Mouse (Mus musculus) stomach, postnatal 0 days (tissue): Measurements from ENCODE around the gene Hrk. TPM values are rescaled to one million over a fixed set of nuclear protein-coding genes. Genes with fewer than 3 reads are reported as not detected.

ENCODE experiments used
- ATAC-seq: fragments of 200-750 bp; cut with Nextera tagmentation; 2 replicates; pipeline ENCODE4 v1.8.0; 2017; ENCODE audit not compliant: low FRiP score, low TSS enrichment
- DNase-seq: peaks from one replicate; pipeline ENCODE4 v3.0.0-alpha.2; 2016; ENCODE audit warnings: low spot score
- H3K27ac ChIP-seq: fragments of 300-500 bp; sonication (generic); replicated peaks from 2 replicates; pipeline ENCODE4 v1.5.1; 2014; ENCODE audit warnings: mild to moderate bottlenecking, control low read depth
- H3K27me3 ChIP-seq: fragments of 300-500 bp; sonication (generic); 2 replicates; pipeline ENCODE4 v1.6.1; 2014; ENCODE audit warnings: low read length; ENCODE audit not compliant: control insufficient read depth, insufficient read depth
- H3K36me3 ChIP-seq: fragments of 300-500 bp; sonication (generic); 2 replicates; pipeline ENCODE4 v1.6.1; 2014; ENCODE audit warnings: low read length, mixed read lengths; ENCODE audit not compliant: control insufficient read depth, insufficient read depth
- H3K4me1 ChIP-seq: fragments of 300-500 bp; sonication (generic); replicated peaks from 2 replicates; pipeline ENCODE4 v1.6.1; 2014; ENCODE audit warnings: antibody characterized with exemption; ENCODE audit not compliant: control insufficient read depth, insufficient read depth
- H3K4me2 ChIP-seq: fragments of 300-500 bp; sonication (generic); replicated peaks from 2 replicates; pipeline ENCODE4 v1.6.1; 2014; ENCODE audit warnings: low read depth, mild to moderate bottlenecking, control low read depth, moderate library complexity
- H3K4me3 ChIP-seq: fragments of 300-500 bp; sonication (generic); 2 replicates; pipeline ENCODE4 v1.5.1; 2014; ENCODE audit warnings: low read depth, low read length, control low read depth
- H3K9ac ChIP-seq: fragments of 300-500 bp; sonication (generic); 2 replicates; pipeline ENCODE4 v1.6.1; 2014; ENCODE audit warnings: mild to moderate bottlenecking, low read length, control low read depth, mixed read lengths
- H3K9me3 ChIP-seq: fragments of 300-500 bp; sonication (generic); 2 replicates; pipeline ENCODE4 v1.6.1; 2016; ENCODE audit warnings: low read length; ENCODE audit not compliant: control insufficient read depth
- CTCF ChIP-seq: IDR thresholded peaks from 2 replicates; pipeline ENCODE4 v1.5.1; 2016; ENCODE audit warnings: antibody characterized with exemption, low read depth, mild to moderate bottlenecking, moderate library complexity
- EP300 ChIP-seq: optimal IDR thresholded peaks from 2 replicates; pipeline ENCODE3; 2016; ENCODE audit warnings: antibody characterized with exemption
- WGBS: fragments of 180-500 bp; shearing (Covaris S2); extraction: QIAGEN DNeasy Blood & Tissue Kit; methylation state at CpG from one replicate; pipeline ENCODE4 v1.1.7; 2014; 5-methylcytosine and 5-hydroxymethylcytosine counted together
- polyA plus RNA-seq: library from polyadenylated mRNA; unstranded; fragments of >200 nt; fragmentation: Nextera tagmentation; extraction: Ambion mirVana; gene quantifications from 2 replicates; pipeline ENCODE4 v1.2.1, GENCODE M21; 2015

Gene Hrk
- polyA plus RNA-seq, 1 experiment from 2014 or later: 0.18 TPM

GRCm38 (mm10) chr5:118174310-118175009 lies 10.0 kb downstream of the Hrk start:
- no peak overlapping the region for H3K9ac ChIP-seq
- WGBS: 2% methylated on average over 21 of the region's 22 CpGs
- no peaks in the 10 kb centered on the region for H3K9me3 ChIP-seq
- H3K4me2 ChIP-seq: 0 out of 2 replicates have a peak overlapping the region, but pooled peaks have one; percentile 4
- no peak overlapping the region; the same call in 1 of the 2 replicates for H3K4me3 ChIP-seq
- TF ChIP-seq CTCF (no peak), EP300 (no peak)
- H3K36me3 ChIP-seq: no peaks in the 10 kb centered on the region
- H3K27ac ChIP-seq: no peak overlapping the region
- ATAC-seq: no peak
- DNase-seq: no peak
- peaks cover 8% of the 10 kb centered on the region; the same call in 1 of the 2 replicates for H3K4me1 ChIP-seq
- H3K27me3 ChIP-seq: peaks cover 13% of the 10 kb centered on the region; the same call in 1 of the 2 replicates

DNA sequence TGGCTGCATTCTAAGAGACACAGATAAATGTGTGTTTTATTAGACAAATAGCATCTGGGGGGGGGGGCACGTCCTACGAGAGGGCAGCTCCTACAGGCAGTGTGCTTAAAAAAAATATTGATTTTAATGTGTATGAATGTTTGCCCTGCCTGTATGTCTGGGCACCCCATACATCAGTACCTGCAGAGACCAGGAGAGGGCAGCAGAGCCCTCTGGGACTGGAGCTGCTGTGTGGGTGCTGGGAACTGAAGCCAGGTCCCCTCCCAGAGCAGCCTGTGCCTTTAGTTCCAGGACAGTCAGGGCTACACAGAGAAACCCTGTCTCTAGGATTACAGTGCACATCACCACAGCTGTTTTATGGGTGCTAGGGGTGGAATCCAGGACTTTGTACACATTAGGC lies 10.7 kb downstream of the Hrk start:
- H3K36me3 ChIP-seq: no peaks in the 10 kb centered on the region
- no peaks in the 10 kb centered on the region for H3K9me3 ChIP-seq
- 0 out of 2 replicates have a peak, but pooled peaks cover 3% of the 10 kb centered on the region for H3K4me1 ChIP-seq
- H3K27ac ChIP-seq: no peak overlapping the region
- TF ChIP-seq CTCF: peak; percentile 40
- TF ChIP-seq EP300: no peak
- H3K4me2 ChIP-seq: no peak overlapping the region
- 9% methylated on average over 2 of the region's 2 CpGs for WGBS
- DNase-seq: no peak
- no peak overlapping the region for H3K9ac ChIP-seq
- peaks cover 13% of the 10 kb centered on the region; the same call in 1 of the 2 replicates for H3K27me3 ChIP-seq
- no peak for ATAC-seq
- no peak overlapping the region for H3K4me3 ChIP-seq

GRCm38 (mm10) chr5:118177640-118178039 lies 13.2 kb downstream of the Hrk start:
- H3K27ac ChIP-seq: no peak overlapping the region
- DNase-seq: no peak
- no peak for TF ChIP-seq EP300
- TF ChIP-seq CTCF: no peak
- H3K27me3 ChIP-seq: peaks cover 8% of the 10 kb centered on the region; the same call in 1 of the 2 replicates
- H3K9ac ChIP-seq: no peak overlapping the region
- H3K36me3 ChIP-seq: no peaks in the 10 kb centered on the region
- H3K4me1 ChIP-seq: no peaks in the 10 kb centered on the region
- H3K9me3 ChIP-seq: no peaks in the 10 kb centered on the region
- no peak for ATAC-seq
- H3K4me3 ChIP-seq: no peak overlapping the region
- WGBS: 55% methylated on average over 7 of the region's 7 CpGs
- H3K4me2 ChIP-seq: no peak overlapping the region

GRCm38 (mm10) chr5:118186903-118187633 lies 22.6 kb downstream of the Hrk start:
- Histone ChIP-seq H3K9ac (no peak overlapping the region), H3K4me2 (no peak overlapping the region), H3K9me3 (no peaks in the 10 kb centered on the region), H3K27me3 (no peaks in the 10 kb centered on the region), H3K36me3 (no peaks in the 10 kb centered on the region), H3K4me1 (no peaks in the 10 kb centered on the region), H3K27ac (no peak overlapping the region), H3K4me3 (no peak overlapping the region)
- no peak for DNase-seq
- TF ChIP-seq CTCF: no peak
- no peak for ATAC-seq
- WGBS: 71% methylated on average over 9 of the region's 9 CpGs

DNA sequence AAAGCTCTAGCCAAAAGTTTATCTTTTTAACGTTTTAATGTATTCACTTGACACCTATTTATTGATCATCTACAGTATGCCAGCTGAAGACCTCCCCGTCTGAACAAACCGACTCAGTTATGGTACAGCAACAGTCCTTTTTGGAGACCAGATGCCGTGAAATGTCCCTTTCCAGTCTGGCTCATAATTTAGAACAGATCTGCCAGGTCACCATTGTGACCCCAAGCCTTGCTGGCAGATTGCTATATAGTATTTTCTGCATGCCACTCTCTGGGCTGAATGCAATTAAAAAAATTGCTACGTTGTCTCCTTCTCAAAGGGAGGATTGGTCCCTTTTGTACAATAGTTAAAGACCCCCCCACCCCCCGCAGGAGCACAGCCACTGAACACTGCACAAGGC lies 23.9 kb downstream of the Hrk start:
- Histone ChIP-seq H3K4me2 (no peak overlapping the region), H3K9ac (no peak overlapping the region), H3K36me3 (no peaks in the 10 kb centered on the region), H3K27me3 (no peaks in the 10 kb centered on the region), H3K9me3 (no peaks in the 10 kb centered on the region), H3K4me1 (no peaks in the 10 kb centered on the region), H3K4me3 (no peak overlapping the region), H3K27ac (no peak overlapping the region)
- no peak for DNase-seq
- TF ChIP-seq EP300 (no peak), CTCF (no peak)
- ATAC-seq: no peak
- 64% methylated on average over 6 of the region's 6 CpGs for WGBS

- no peaks in the 10 kb centered on the region for H3K9me3 ChIP-seq
- H3K36me3 ChIP-seq: no peaks in the 10 kb centered on the region
- H3K4me3 ChIP-seq: no peak overlapping the region
- no peaks in the 10 kb centered on the region for H3K27me3 ChIP-seq
- H3K4me1 ChIP-seq: no peaks in the 10 kb centered on the region
- H3K4me2 ChIP-seq: no peak overlapping the region
- no peak overlapping the region for H3K27ac ChIP-seq
- no peak for TF ChIP-seq CTCF
- no peak for TF ChIP-seq EP300
- H3K9ac ChIP-seq: no peak overlapping the region
- DNase-seq (no peak), ATAC-seq (no peak)
- 78% methylated on average over 9 of the region's 9 CpGs for WGBS
These were observed 26.0 kb downstream of the Hrk start for GRCm38 (mm10) chr5:118190491-118190890.
